Mouse (Mus musculus): ENCODE results near the gene Ddx21. TPM values are rescaled to one million over a fixed set of nuclear protein-coding genes. Genes with fewer than 3 reads are reported as not detected.

Gene Ddx21
- 10 to 100 TPM; 38.8 to 43.9 TPM for polyA plus RNA-seq (2017; shearing (Covaris generic))

GRCm38 (mm10) chr10:62602177-62603040, at the start of gene Ddx21:
Ddx21 (minus strand) TSS chr10:62602281.

GRCm38 (mm10) chr10:62650881-62651810, 49.1 kb upstream of the Ddx21 start, which contains the start of gene Ddx50:
Ddx50 (minus strand) TSS chr10:62651218.

GRCm38 (mm10) chr10:62578338-62579100, 23.6 kb downstream of the Ddx21 start, which contains the start of gene Kif1bp:
Kif1bp (minus strand) TSS chr10:62578457.

Other genes starting within 250 kb of the Ddx21 start
- 100 to 1,000 TPM; 113 to 116 TPM for gene Hk1, start 222.4 kb downstream of the Ddx21 start, polyA plus RNA-seq (2017; shearing (Covaris generic))
- gene Hkdc1, start 179.8 kb downstream of the Ddx21 start, polyA plus RNA-seq (2017; shearing (Covaris generic)): under 1 TPM; 0.35 to 0.56 TPM
- gene 4930507D05Rik, start 152.8 kb downstream of the Ddx21 start, polyA plus RNA-seq (2017; shearing (Covaris generic)): not detected
- 10 to 100 TPM; 24.9 to 26.1 TPM for gene Supv3l1, start 152.5 kb downstream of the Ddx21 start, polyA plus RNA-seq (2017; shearing (Covaris generic))
- gene Vps26a, start 115.5 kb downstream of the Ddx21 start, polyA plus RNA-seq (2017; shearing (Covaris generic)): 10 to 100 TPM; 66.9 to 69.9 TPM
- 1,000 to 10,000 TPM in 1 of 2 experiments, 100 to 1,000 TPM in 1; 762 to 1,217 TPM for gene Srgn, start 74.8 kb downstream of the Ddx21 start, polyA plus RNA-seq (2017; shearing (Covaris generic))
- gene Kif1bp, start 23.8 kb downstream of the Ddx21 start, polyA plus RNA-seq (2017; shearing (Covaris generic)): 10 to 100 TPM; 39.9 to 50.2 TPM
- 100 to 1,000 TPM; 128 to 142 TPM for gene Ddx50, start 48.9 kb upstream of the Ddx21 start, polyA plus RNA-seq (2017; shearing (Covaris generic))
- gene Stox1, start 123.8 kb upstream of the Ddx21 start, polyA plus RNA-seq (2017; shearing (Covaris generic)): 1 to 10 TPM; 1.6 to 1.8 TPM
- 100 to 1,000 TPM; 109 to 128 TPM for gene Ccar1, start 190.0 kb upstream of the Ddx21 start, polyA plus RNA-seq (2017; shearing (Covaris generic))